Mouse (Mus musculus) ES-Bruce4 (cell line): ENCODE measurements around the gene Agap1. TPM values are rescaled to one million over a fixed set of nuclear protein-coding genes. Genes with fewer than 3 reads are reported as not detected.

Source experiments
- H3K27ac ChIP-seq: 2 replicates; pipeline ENCODE4 v1.5.1; 2012; ENCODE audit warnings: low read length, inconsistent platforms; ENCODE audit not compliant: insufficient read depth
- H3K27me3 ChIP-seq: 2 replicates; pipeline ENCODE4 v1.6.1; 2012; ENCODE audit warnings: mild to moderate bottlenecking, low read length, inconsistent platforms; ENCODE audit not compliant: control insufficient read depth, poor library complexity, insufficient read depth, severe bottlenecking
- H3K36me3 ChIP-seq: 2 replicates; pipeline ENCODE4 v1.6.1; 2012; ENCODE audit warnings: inconsistent platforms, mild to moderate bottlenecking, low read length, moderate library complexity; ENCODE audit not compliant: control insufficient read depth, poor library complexity, insufficient read depth, severe bottlenecking
- H3K4me1 ChIP-seq: one replicate; pipeline ENCODE4 v1.8.1; 2011; ENCODE audit warnings: low read length; ENCODE audit not compliant: control insufficient read depth, insufficient read depth
- H3K4me3 ChIP-seq: 2 replicates; pipeline ENCODE4 v1.5.1; 2011; ENCODE audit warnings: low read depth, mild to moderate bottlenecking, low read length
- H3K9ac ChIP-seq: 2 replicates; pipeline ENCODE4 v1.6.1; 2012; ENCODE audit warnings: low read depth, mild to moderate bottlenecking, inconsistent platforms; ENCODE audit not compliant: poor library complexity, severe bottlenecking
- H3K9me3 ChIP-seq: replicated peaks from 2 replicates; pipeline ENCODE4 v1.6.1; 2012; ENCODE audit warnings: mild to moderate bottlenecking, low read length, inconsistent platforms; ENCODE audit not compliant: control insufficient read depth, poor library complexity, insufficient read depth, severe bottlenecking
- CTCF ChIP-seq: IDR thresholded peaks from one replicate; pipeline ENCODE4 v1.8.1; 2011; ENCODE audit warnings: low read depth, low read length
- EP300 ChIP-seq: IDR thresholded peaks from 2 replicates; pipeline ENCODE4 v1.6.1; 2011; ENCODE audit warnings: low read depth, low read length; ENCODE audit not compliant: insufficient read depth
- POLR2A ChIP-seq: IDR thresholded peaks from one replicate; pipeline ENCODE4 v1.8.1; 2011; ENCODE audit warnings: low read length; ENCODE audit not compliant: insufficient read depth
- polyA plus RNA-seq: library from polyadenylated mRNA; stranded (reverse); fragments of >200 nt; gene quantifications from 2 replicates; pipeline ENCODE4 v1.2.4, GENCODE M21; 2011; ENCODE audit warnings: low read depth; ENCODE audit not compliant: missing spikeins, insufficient read depth, insufficient read length

Gene Agap1
- polyA plus RNA-seq, 1 experiment: 31.0 TPM

DNA sequence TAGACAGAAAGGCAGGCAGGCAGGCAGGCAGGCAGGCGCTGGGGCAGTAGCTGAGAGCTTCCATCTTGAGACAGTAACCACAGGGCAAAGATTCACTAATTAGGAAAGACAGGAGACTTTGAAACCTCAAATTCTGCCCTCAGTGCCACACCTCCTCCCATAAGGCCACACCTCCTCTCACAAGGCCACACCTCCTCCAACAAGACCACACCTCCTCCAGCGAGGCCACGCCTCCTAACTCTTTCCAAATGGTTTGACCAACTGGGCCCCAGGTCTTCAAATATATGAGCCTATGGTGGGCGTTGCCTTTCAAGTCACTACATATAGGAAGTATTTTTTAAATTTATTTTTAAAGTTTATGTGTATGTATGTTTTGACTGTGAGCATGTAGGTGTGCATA lies 446.8 kb downstream of the Agap1 start:
- no peak overlapping the region for H3K27ac ChIP-seq

DNA sequence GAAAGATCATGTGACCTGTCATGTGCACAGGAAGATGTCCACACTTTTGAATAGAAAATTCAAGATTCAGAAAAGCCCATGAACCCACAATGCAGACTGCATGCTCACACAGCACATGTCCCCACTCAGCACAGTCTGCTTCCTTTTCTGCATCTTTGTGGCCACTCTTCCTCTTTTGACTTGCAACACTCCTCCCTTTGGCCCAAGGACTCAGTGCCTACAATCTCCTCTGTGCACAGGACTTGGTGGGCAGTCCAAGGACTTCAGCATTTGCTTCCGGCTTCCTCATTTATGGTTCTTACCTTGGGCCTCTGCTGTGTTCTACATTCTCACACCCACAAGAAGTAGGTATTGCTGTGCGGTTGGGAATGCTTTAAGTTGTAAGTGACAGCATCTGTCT lies 447.6 kb downstream of the Agap1 start:
- Histone ChIP-seq H3K4me3 (no peak overlapping the region), H3K36me3 (no peaks in the 10 kb centered on the region), H3K27ac (no peak overlapping the region), H3K27me3 (no peaks in the 10 kb centered on the region), H3K4me1 (no peaks in the 10 kb centered on the region), H3K9ac (no peak overlapping the region), H3K9me3 (no peaks in the 10 kb centered on the region; the same call in 1 of the 2 replicates)
- TF ChIP-seq POLR2A (no peak), EP300 (no peak), CTCF (no peak)

More for the DNA sequence above, 446.8 kb downstream of the Agap1 start:
- TF ChIP-seq CTCF (no peak), POLR2A (no peak), EP300 (no peak)
- Histone ChIP-seq H3K36me3 (no peaks in the 10 kb centered on the region), H3K27me3 (no peaks in the 10 kb centered on the region), H3K4me3 (no peak overlapping the region), H3K9me3 (no peaks in the 10 kb centered on the region; the same call in 1 of the 2 replicates), H3K9ac (no peak overlapping the region), H3K4me1 (no peaks in the 10 kb centered on the region)

DNA sequence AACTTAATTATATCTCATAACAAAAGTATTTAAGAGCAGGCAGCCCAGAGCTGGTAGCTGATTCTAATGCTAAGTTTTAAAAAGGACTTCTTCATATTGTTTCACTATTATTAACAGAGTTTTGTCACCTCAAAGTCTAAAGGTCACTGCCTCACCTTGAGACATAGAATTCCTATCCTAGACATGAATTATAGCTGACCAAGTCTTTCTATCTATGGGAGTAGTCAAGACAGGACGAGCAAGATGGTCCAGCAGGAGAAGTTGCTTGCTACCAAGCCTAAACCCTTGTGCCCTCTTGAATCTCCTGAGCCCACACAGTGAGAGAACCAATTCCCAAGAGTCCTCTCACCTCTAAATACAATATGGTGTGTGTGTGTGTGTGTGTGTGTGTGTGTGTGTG lies 448.0 kb downstream of the Agap1 start:
- H3K9ac ChIP-seq: no peak overlapping the region
- TF ChIP-seq POLR2A (no peak), EP300 (no peak), CTCF (no peak)
- no peak overlapping the region for H3K27ac ChIP-seq
- H3K9me3 ChIP-seq: no peaks in the 10 kb centered on the region; the same call in 1 of the 2 replicates
- no peaks in the 10 kb centered on the region for H3K36me3 ChIP-seq
- no peaks in the 10 kb centered on the region for H3K27me3 ChIP-seq
- no peaks in the 10 kb centered on the region for H3K4me1 ChIP-seq
- H3K4me3 ChIP-seq: no peak overlapping the region

DNA sequence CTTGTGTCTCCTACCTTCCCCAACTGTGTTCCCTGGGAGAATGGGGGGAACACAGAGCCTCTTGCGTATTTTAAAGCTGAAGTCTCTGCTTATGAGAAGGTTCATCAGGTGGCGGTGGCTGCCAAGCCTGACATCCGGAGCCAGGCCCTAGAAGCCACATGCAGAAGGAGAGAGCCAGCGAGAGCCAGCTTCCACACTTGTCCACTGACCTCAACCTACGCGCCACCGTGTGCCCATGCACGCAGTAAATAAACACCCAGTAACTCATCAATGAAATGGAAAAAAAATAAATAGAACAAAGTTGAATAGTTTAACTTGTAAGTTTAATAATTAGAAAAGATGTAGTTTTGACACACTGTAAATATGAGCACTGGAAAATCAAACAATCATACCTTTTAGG lies 455.2 kb downstream of the Agap1 start:
- Histone ChIP-seq H3K27me3 (no peaks in the 10 kb centered on the region), H3K27ac (no peak overlapping the region), H3K36me3 (no peaks in the 10 kb centered on the region), H3K9ac (no peak overlapping the region), H3K9me3 (no peaks in the 10 kb centered on the region; the same call in 1 of the 2 replicates), H3K4me1 (peaks cover 3% of the 10 kb centered on the region), H3K4me3 (no peak overlapping the region)
- TF ChIP-seq CTCF (no peak), EP300 (no peak), POLR2A (no peak)

DNA sequence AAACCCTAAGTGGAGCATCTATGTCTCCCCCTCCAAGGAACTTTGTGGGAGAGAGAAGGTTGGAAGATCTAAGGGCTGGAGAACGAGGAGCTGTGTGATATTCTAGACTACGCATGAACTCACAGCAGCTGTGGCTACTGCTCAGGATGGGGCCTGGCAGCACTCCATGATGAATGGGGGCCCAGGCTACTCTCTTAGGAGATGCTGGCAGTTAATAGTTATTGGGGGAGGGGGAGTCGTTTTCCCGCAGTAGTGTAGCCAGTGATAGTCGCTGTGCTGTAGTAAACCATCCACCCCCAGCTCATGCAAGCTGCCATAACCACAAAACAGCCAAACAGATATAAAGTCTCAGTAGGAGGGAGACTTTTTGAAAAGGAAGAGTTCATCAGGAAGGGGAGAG lies 457.8 kb downstream of the Agap1 start:
- Histone ChIP-seq H3K27ac (no peak overlapping the region), H3K4me1 (peaks cover 3% of the 10 kb centered on the region), H3K9me3 (no peaks in the 10 kb centered on the region), H3K4me3 (no peak overlapping the region), H3K9ac (no peak overlapping the region), H3K27me3 (no peaks in the 10 kb centered on the region), H3K36me3 (no peaks in the 10 kb centered on the region)
- TF ChIP-seq CTCF (no peak), EP300 (no peak), POLR2A (no peak)

DNA sequence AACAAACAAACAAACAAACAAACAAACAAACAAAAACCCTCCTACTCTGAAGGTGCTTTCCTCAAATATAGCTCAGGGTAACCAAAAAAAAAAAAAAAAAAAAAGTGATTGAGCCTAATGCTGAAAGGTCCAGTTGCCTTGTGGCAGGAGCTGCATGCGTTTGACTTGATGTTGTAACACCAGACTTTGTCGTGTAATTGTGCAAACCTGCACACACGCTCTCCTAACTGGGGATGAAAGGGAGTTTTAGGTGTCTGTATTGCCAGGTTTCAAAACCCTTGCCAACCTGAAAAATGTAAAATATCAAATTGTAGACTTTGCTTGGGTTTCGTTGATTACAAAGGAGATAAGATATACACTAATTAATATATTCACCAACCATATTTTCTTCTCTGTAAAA lies 459.0 kb downstream of the Agap1 start:
- no peaks in the 10 kb centered on the region for H3K27me3 ChIP-seq
- H3K4me3 ChIP-seq: no peak overlapping the region
- no peaks in the 10 kb centered on the region for H3K36me3 ChIP-seq
- no peaks in the 10 kb centered on the region for H3K9me3 ChIP-seq
- no peak overlapping the region for H3K27ac ChIP-seq
- peaks cover 3% of the 10 kb centered on the region for H3K4me1 ChIP-seq
- no peak for TF ChIP-seq POLR2A
- TF ChIP-seq EP300: no peak
- no peak for TF ChIP-seq CTCF
- no peak overlapping the region for H3K9ac ChIP-seq
